Mouse (Mus musculus) lung, postnatal 14 days (tissue): ENCODE measurements around the gene 5830411N06Rik.

Experiments
- DNase-seq: peaks from one replicate; pipeline ENCODE4 v3.0.0; 2021

Gene 5830411N06Rik

DNA sequence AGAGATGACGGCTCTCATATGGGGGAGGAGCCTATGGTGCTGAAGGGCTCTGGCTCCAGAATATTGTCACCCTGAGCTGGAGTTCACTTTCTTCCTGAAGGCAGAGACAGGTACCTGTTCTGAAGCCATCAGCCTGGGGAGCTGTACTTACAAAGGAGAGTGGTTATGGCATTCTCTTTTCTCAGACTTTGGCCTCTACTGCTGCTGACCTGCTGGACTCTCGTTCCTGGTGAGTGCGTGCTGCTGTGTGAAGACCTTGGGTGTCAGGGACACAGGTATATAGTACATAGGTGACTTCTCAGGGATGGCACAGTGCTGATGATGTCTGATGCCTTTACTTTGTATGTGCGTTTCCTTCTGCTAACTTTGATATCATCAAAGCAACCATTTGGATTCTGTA lies at the start of gene 5830411N06Rik:
5830411N06Rik (plus strand) TSS at position 69 of the 400 bp plus-strand sequence.
- no peak for DNase-seq

DNA sequence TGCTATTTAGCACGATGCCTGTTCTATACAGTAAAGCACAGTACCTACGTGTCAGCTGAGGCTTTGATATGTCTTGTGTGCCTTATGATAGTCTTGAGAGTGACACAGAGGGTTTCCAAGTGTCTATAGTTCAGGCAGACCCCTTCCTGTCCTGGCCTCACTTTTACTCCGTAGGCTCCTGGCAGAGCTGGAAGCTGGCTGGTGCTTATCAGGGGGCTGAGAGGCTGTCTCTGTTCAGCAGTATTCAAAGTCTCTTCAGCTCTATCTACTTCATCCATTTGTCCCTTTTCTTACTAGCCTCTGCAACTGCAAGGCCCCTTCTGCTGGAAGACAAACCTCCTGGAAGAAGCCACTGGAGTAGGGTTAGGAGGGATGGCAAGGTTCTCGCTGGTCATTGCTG lies 46.0 kb upstream of the 5830411N06Rik start:
- DNase-seq = no peak

DNA sequence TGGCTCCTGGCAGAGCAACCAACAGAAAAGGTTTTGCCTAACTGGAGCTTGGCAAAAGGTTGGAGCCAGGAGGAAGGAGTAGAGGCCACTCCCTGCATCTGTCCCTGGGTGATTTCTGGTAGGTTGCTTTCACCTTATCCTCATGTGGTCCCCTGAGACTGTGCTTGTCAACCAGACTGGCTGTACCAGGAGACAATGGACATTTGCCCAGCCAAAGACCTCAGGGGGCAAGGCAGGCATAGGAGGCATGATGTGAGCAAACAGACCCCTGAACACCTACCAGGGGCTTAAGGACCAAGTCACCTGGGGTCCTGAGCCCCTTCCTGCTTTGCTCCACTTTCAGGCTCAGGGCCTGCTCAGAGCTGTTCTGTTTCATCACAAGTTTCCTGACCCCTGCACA lies 41.2 kb upstream of the 5830411N06Rik start, which contains the start of gene Olfr524:
Olfr524 (minus strand) TSS at position 101 of the 400 bp plus-strand sequence.
- no peak for DNase-seq

DNA sequence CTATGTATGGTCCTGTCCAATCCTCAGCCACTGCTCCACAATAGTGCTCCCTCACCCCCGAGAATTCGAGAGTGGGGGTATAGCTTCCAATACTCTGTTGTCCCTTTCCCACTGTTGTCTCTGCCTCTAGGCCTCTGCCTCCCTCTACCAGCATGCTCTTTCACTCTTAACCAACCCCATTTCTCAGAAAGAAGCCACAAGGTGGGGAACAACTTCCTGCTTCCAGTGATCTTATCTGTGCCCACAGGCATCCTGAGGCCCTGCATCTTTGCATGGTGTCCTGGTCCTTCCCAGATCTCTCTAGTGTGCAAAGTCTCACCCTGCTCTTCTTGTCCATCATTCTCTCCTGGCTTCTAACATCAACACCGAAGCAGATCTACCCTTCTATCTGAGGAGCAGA lies 40.2 kb upstream of the 5830411N06Rik start:
- DNase-seq = no peak

DNA sequence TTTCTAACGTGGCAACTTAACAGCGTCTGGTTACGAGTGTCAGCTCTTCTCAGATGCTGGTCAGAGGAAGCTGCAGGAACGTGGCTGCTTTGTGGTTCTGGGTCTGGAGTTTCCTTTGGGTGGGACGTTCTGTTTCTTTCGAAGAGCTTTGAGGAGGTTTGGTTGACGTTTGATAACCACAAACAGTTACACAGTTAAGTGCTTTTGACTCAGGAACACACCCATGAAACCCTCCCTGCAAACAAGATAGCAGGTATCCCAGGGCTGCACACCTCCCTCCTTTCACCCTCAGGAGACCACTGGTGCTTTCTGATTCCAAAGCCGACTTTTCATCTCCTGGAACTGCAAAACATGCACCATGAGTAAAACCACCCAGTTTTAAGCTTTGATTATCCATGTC lies 38.9 kb upstream of the 5830411N06Rik start:
- DNase-seq = no peak

DNA sequence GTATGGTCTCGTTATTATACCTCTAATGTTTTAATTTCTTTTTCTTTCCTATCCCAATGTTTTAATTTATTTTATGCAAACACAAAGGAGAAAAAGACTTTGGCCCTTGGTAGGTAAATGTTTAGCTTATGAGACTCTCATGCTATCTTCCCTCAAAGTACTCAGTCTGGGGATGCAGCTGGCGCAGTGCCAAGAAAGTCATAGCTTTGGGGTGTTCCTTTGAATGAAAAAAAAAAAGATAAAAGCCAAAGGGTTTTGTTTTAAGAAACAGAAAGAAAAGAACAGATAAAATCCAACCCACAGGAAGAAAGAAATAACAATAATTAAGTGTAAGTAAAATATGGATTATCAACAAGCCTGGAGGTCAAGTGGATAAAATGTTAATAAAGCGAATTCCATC lies 38.4 kb upstream of the 5830411N06Rik start:
- no peak for DNase-seq

DNA sequence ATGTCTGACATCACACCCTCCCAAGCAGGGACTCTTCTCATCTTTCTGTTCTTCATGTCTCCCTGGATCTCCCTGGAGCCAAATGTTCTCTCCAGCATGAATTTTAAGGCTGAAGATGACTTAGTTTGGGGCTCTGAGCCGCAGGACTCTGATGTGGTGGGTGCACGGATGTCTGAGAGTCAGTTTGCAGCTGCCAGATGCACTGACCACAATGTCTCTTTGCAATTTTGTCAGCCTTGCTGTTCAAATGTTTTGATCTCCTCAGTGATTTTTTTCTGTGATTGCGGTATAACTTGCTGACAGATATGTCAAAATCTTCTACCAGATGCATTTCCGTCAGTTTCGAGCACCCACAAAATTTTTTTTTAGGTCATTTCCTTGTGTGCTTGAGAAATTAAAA lies 33.2 kb upstream of the 5830411N06Rik start:
- DNase-seq = no peak

DNA sequence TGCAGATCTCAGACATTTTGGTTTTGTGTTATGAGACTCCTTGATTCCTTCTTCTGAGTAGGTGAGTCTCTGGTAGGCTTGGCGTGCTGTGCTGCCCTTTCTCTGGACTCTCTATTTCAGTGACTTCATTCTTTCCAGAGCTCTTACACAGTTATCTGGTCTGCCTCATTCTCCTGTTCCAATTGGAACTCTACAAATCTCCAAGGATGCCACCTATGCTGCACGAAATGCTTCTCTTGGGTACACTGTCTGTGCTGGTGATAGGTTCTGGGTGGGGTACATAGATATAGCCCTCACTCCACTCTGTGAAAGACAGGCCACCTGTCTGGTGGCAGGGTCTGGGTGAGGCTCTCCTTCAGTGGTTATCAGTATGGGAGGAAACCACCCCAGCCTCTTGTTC lies 29.1 kb upstream of the 5830411N06Rik start, which contains the start of gene Cd163l1:
Cd163l1 (plus strand) TSS at position 301 of the 400 bp plus-strand sequence.
- DNase-seq = no peak

DNA sequence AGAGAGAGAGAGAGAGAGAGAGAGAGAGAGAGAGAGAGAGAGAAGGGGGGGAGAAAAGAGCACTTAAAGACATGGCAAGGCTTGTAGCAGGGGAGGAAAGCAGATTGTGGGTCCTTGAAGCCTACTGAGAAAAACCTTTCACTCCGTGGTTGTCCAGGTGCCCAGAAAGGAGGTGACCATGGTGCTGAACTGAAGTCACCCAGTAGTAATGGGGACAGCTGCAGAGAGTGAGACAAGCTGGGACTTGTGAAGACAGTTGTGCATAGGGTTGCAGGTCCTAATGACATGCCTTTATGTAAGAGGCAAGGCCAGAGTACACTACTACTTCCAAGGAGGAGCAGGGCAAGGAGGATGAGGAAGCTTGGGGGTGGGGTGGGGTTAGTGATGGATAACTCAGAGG lies 27.8 kb upstream of the 5830411N06Rik start:
- no peak for DNase-seq

DNA sequence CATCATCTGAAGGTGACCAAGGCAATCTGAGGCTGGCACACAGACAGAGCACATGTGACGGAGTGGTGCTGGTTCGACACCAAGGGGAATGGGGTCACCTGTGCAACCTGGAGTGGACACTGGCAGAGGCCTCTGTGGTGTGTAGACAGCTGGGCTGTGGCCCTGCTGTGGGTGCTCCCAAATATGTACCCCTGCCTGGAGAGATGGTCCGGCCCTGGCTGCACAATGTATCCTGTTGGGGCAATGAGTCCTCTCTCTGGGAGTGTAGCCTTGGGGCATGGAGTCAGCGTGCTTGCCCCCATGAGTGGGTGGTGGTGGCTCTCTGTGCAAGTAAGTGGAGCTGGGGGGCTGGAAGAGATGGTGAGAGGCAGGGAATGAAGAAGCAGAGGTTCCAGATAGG lies 26.7 kb upstream of the 5830411N06Rik start:
- no peak for DNase-seq

DNA sequence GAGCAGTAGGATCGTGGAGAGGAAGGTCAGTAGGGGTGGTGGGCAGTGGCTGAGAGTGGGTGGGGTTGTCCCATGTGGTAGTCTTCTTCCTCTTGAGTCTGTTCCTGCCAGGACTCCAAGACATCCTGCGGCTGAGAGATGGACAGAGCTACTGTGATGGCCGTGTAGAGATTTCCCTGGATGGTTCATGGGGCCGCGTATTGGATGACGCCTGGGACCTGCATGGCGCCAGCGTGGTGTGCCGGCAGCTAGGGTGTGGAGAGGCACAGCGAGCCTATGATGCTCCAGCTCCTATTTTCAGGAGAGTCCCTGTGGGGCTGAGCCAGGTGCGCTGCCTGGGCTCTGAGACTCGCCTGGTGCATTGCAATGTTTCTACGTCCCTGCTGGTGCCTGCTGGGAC lies 22.9 kb upstream of the 5830411N06Rik start:
- DNase-seq = no peak

DNA sequence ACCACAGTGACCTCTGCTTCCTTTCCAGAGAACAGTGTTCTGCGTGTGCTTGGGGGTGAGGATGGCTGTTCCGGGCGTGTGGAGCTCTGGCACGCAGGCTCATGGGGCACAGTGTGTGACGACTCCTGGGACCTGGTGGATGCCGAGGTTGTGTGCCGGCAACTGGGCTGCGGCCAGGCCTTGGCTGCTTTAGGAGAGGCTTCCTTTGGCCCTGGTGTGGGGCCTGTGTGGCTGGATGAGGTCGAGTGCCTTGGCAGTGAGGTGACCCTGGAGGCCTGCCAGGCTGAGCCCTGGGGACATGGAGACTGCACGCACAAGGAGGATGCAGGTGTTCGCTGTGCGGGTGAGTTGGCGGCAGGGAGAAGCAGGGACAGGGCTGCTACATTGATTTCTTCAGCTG lies 18.6 kb upstream of the 5830411N06Rik start:
- DNase-seq = no peak

DNA sequence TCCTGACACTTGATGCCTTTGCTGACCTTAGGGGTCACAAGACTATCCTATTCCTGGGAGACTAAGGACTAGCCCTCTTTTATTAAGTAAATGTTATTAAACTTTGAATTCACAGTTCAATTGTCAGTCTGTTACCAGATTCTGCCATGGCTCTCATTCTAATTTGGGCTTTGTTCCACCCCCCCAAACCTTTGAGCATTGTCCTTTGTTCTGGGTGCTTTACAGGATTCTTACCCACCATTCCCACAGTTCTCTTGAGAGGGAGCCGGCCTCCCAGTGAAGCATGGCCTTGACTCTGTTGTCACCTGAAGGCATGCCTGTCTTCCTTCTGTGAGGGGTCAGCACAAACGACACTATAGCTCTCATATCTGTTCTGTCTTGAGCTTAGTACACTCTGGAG lies 16.1 kb upstream of the 5830411N06Rik start:
- DNase-seq = no peak

DNA sequence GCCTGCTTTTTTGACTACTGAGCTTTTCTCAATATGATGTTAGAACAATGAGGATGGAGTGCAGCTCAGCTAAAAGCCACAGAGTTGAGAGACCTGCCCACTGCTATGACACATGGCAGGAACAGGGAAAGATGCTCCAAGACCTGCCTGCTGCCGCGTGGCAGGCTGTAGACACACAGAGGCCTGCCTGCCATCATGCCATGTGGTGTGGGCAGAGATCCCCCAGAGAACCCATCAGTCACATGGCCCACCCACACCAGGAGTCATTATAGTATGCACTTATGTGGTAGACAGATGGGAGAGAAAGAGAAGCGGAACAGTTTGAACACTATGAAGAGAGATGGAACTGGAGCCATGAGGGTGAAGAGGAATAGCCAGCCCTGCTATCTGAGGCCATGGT lies 13.4 kb upstream of the 5830411N06Rik start:
- DNase-seq = no peak

DNA sequence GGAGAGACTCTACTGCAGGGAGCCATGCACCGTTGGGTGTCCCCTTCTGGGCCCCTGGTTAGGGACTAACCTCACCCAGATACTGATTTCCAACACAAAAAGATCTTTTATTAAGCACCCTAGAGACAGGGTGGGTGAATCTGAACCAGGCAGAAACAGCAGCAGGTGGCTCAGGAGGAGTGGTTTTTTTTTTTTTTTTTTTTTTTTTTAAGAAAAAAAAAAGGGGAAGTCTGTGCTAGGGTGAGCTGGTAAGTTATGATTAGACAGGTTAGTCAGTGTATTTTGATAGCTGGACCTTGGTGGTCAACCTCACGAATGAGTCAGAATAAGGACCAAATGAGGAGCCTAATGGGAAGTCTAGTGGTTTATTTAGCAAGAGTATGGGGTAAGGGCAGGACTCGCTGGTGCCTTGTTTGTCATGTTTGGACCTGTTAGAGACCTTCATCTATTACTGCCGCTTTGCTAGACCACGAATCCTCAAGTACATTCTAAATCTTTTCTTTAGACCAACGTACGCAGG lies 6.8 kb downstream of the 5830411N06Rik start:
- DNase-seq = no peak

DNA sequence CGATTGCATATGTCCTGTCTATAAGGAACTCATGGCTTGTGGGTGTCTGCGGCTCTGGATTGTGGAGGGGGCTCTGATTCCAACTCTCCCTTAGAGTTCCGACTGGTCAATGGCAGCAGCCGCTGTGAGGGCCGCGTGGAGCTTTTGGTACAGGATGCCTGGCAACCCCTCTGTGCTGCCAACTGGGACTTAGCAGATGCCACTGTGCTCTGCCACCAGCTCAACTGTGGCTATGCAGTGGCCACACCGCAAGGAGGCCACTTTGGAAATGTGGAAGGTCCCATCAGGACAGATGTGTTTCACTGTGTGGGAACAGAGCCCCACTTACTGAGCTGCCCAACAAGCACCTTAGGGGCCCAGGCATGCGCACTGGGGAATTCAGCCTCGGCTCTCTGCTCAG lies 48.7 kb downstream of the 5830411N06Rik start:
- no peak for DNase-seq

DNA sequence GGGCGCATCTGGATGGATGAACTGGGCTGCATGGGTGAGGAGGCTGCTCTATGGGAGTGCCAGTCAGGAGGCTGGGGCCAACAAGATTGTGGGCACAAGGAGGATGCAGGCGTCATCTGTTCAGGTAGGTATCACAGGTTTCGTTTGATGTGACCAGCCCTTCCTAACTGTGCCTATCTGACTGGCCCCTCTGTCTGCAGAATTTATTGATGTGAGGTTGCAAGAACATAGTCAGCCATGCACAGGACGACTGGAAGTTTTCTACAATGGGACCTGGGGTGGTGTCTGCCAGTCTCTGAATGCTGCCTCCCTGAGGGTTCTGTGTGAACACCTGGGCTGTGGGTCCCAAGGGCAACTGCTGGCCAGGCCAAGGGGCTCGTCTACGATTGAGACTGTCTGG lies 49.8 kb downstream of the 5830411N06Rik start:
- DNase-seq = no peak

DNA sequence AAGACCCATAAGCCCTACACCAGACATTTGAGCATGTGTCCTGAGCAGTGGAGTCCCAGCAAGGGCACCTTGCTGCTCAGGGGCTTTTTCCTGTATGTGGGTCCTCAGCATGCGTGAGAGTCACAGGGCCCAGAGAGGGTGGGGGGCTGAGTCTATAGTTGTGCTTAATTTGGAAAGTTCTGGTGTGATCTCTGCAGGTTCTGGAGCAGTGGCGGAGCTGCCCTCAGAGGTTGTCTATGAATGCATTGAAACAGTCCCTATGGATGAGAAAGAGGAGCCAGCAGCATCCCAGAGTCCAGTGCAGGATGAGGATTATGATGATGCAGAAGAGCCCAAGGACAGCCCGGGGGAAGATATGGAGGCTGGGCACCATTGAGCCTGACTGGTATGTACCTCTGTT lies 52.3 kb downstream of the 5830411N06Rik start:
- no peak for DNase-seq

DNA sequence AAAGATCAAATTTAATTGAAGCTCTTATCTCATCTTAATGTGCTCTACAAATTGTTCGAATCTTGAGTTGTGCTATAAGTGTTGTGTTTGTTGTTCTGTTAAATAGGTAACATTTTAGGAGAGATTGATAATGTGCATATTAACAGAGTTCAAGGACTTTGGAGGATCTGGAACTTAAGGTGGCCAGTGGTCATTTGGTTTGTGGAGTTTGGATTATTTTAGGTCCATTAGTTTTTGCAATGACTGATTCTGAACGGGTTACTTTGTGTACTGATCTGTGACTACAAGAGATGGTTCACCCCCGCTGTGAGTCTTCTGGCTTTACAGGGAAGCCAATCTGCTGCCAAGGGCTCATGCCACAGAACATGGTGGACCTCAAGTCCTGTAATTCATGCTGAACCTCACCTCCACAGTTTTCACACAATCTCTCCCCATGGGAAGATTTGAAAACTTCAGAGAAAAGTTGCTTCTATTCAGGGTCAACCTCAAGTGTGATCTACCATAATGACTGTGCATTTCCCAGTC lies 72.8 kb downstream of the 5830411N06Rik start:
- no peak for DNase-seq

DNA sequence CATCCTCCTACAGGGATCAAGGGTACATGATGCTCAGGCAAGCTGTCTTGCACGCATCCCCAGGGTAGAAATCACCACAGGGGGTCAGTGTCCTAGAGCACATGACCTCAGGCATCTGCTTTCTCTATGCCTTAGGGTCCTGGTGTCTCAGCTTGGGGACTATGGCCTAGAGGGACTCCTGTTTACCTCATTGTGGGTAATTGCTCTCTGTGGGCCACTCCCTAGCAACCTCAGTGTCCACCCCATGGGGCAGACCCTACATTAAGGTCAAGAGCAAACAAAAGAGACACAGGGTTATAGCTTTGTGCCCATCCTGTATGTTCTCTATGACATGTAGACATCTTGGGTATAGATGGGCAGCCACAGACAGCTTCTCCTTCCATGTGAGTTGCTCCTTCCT lies 73.5 kb downstream of the 5830411N06Rik start, which contains the start of gene Olfr525:
Olfr525 (plus strand) TSS at position 301 of the 400 bp plus-strand sequence.
- DNase-seq = no peak

DNA sequence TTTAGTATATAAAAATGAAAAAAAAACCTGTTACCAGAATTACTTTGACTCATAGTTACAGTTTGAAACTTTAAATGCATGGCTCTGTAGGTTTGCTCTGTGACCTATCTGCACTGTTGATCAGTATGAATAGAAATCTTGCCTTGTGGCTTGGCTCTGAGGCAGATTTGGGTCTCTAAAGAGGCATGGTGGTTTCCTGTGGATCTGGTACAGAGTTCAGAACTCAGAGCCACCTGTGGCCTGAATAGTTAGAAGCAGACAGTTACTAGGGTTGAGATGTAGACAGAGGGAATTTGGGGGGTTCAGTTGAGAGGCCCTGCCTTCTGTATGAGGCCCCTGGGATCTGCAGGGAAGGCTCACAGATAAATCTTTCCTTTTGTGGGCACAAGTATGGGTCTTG lies 74.1 kb downstream of the 5830411N06Rik start:
- DNase-seq = no peak

DNA sequence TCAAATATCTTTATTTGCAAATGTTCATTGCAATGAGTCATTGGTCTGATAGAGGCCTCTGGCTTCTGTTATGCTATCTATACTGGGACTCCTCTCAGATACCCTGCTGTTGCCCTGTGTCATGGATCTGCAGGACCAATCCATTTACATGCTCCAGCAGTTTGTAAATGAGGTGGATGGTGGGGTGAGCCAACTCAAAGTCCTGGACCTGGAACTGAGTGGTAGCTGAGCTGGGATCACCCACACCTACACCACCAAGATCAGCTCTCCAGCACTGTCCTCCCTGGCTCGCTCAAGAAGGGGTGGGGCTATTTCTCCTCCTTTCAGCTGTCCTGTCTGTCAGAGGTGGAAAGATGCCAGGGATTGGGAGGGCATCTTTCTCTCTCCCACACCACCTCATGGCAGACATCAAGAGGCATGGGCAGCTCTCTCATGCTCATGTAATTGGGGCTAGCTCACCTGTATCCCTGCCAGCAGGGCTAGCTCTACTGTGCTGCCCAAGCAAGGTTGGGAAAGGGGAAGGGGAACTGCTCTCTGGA lies 82.8 kb downstream of the 5830411N06Rik start:
- DNase-seq = no peak

DNA sequence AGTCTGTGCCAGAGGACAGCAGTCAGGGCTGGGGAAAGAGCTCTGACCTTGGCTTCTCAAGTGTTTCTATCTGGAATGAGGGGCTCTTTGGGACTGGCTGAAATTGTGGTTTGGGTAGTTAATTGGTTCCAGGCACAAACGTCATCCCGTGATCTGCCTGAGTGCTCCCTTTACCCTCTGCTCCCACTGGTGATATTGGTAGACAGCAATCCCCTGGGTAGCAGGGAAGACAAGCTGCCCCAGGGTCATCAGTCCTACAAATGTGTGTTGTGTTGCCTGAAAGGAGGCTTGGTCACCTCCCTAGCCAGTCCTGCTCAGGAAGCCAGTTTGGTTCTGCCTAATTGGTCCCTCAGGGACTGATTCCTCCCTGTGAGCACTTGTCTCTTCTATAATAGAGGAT lies 86.6 kb downstream of the 5830411N06Rik start, which contains the start of gene Olfr527:
Olfr527 (plus strand) TSS at position 301 of the 400 bp plus-strand sequence.
- DNase-seq = no peak
